In genomic region chr6:31082613-31083470, GRCm38 (mm10) we compare ENCODE assay signal across 10 mouse cellular contexts.
DNase-seq lines count a peak whose midpoint lies in the region; ATAC-seq and TF ChIP-seq lines count a peak whose summit lies in the region.
"Had no signal": no experiment of that assay in that cellular context is flagged by ENCODE, and none has a peak within 500 bp of the region (broad histone marks: within the 10 kb centered on the region; RNA-seq: fewer than 3 reads in every experiment).

No protein-coding gene starts in this region.

- 80% methylated on average over 10 of the region's 10 CpGs for WGBS in liver, embryonic 13.5 days (ENCODE audit: insufficient replicate concordance)
- 85% methylated on average over 10 of the region's 10 CpGs for WGBS in liver, embryonic 12.5 days (ENCODE audit: insufficient replicate concordance)
- WGBS in limb, embryonic 14.5 days = 60% methylated on average over 10 of the region's 10 CpGs
- 88% methylated on average over 10 of the region's 10 CpGs for WGBS in midbrain, embryonic 15.5 days
- 91% methylated on average over 10 of the region's 10 CpGs for WGBS in forebrain, embryonic 16.5 days

- DNase-seq in liver, embryonic 13.5 days = no peak
- peak; percentile 68 to 70 for DNase-seq in cerebellum, adult 18-20 months
- DNase-seq in gastrocnemius, postnatal 14 days = peak; percentile 57
- DNase-seq in limb, embryonic 14.5 days (ENCODE audit: low spot score) = no peak
- DNase-seq: kidney, postnatal 25 days had no signal

- H3K4me3 ChIP-seq in liver, embryonic 13.5 days (replicated peaks) = no peak overlapping the region
- no peak overlapping the region for H3K4me3 ChIP-seq in liver, embryonic 12.5 days
- H3K4me3 ChIP-seq in limb, embryonic 14.5 days (replicated peaks; ENCODE audit: low read length) = no peak overlapping the region
- no peak overlapping the region for H3K4me3 ChIP-seq in midbrain, embryonic 15.5 days
- no peak overlapping the region for H3K4me3 ChIP-seq in forebrain, embryonic 16.5 days (replicated peaks; ENCODE audit: low read length)
- H3K4me3 ChIP-seq: erythroblast, embryonic 14.5 days; limb, embryonic 13.5 days had no signal

- no peak overlapping the region for H3K4me2 ChIP-seq in liver, embryonic 13.5 days
- H3K4me2 ChIP-seq in liver, embryonic 12.5 days = no peak overlapping the region
- H3K4me2 ChIP-seq in limb, embryonic 14.5 days (replicated peaks; ENCODE audit: low read depth, low read length, severe bottlenecking) = no peak overlapping the region
- no peak overlapping the region for H3K4me2 ChIP-seq in midbrain, embryonic 15.5 days
- H3K4me2 ChIP-seq in forebrain, embryonic 16.5 days (ENCODE audit: low read length) = no peak overlapping the region
- H3K4me2 ChIP-seq: limb, embryonic 13.5 days had no signal

- TF ChIP-seq POLR2A in limb, embryonic 14.5 days (IDR thresholded peaks at IDR 0.05; ENCODE audit: borderline replicate concordance, extremely low read depth, insufficient read depth, insufficient read length) = no peak

- no peak overlapping the region for H3K9ac ChIP-seq in liver, embryonic 13.5 days
- no peak overlapping the region for H3K9ac ChIP-seq in liver, embryonic 12.5 days
- 0 out of 2 replicates have a peak overlapping the region, but pooled peaks have one; percentile 21 for H3K9ac ChIP-seq in limb, embryonic 14.5 days (ENCODE audit: low read depth, low read length, severe bottlenecking)
- no peak overlapping the region for H3K9ac ChIP-seq in midbrain, embryonic 15.5 days
- H3K9ac ChIP-seq in forebrain, embryonic 16.5 days (replicated peaks; ENCODE audit: low read depth, low read length) = no peak overlapping the region
- H3K9ac ChIP-seq: limb, embryonic 13.5 days had no signal

- H3K27me3 ChIP-seq in liver, embryonic 13.5 days = no peaks in the 10 kb centered on the region
- H3K27me3 ChIP-seq in liver, embryonic 12.5 days (replicated peaks) = no peaks in the 10 kb centered on the region
- H3K27me3 ChIP-seq in limb, embryonic 14.5 days (ENCODE audit: control insufficient read depth, insufficient read depth, low read length) = no peaks in the 10 kb centered on the region
- no peaks in the 10 kb centered on the region for H3K27me3 ChIP-seq in midbrain, embryonic 15.5 days (replicated peaks)
- H3K27me3 ChIP-seq in forebrain, embryonic 16.5 days (replicated peaks; ENCODE audit: control insufficient read depth, insufficient read depth, low read length) = no peaks in the 10 kb centered on the region

- 0 out of 2 replicates have a peak, but pooled peaks cover 3% of the 10 kb centered on the region for H3K36me3 ChIP-seq in liver, embryonic 13.5 days
- H3K36me3 ChIP-seq in liver, embryonic 12.5 days = peaks cover 17% of the 10 kb centered on the region
- no peaks in the 10 kb centered on the region for H3K36me3 ChIP-seq in limb, embryonic 14.5 days (ENCODE audit: control insufficient read depth, insufficient read depth, low read length)
- H3K36me3 ChIP-seq in midbrain, embryonic 15.5 days (replicated peaks) = no peaks in the 10 kb centered on the region
- H3K36me3 ChIP-seq in forebrain, embryonic 16.5 days (ENCODE audit: control insufficient read depth, insufficient read depth) = no peaks in the 10 kb centered on the region
- H3K36me3 ChIP-seq: limb, embryonic 13.5 days had no signal

- intact Hi-C loops in gastrocnemius, postnatal 14 days (cut with DNase I; ENCODE audit: low total_unique reads) = loop anchor here (5.0 kb wide), 1 partner anchor 79 kb away; no protein-coding TSS in a partner anchor

- peaks cover 66% of the 10 kb centered on the region for H3K4me1 ChIP-seq in liver, embryonic 13.5 days (replicated peaks)
- H3K4me1 ChIP-seq in liver, embryonic 12.5 days = peaks cover 68% of the 10 kb centered on the region
- H3K4me1 ChIP-seq in limb, embryonic 14.5 days (ENCODE audit: control insufficient read depth, insufficient read depth, low read length) = peaks cover 25% of the 10 kb centered on the region
- H3K4me1 ChIP-seq in midbrain, embryonic 15.5 days = no peaks in the 10 kb centered on the region; the same call in 1 of the 2 replicates
- H3K4me1 ChIP-seq in forebrain, embryonic 16.5 days (replicated peaks; ENCODE audit: control insufficient read depth, insufficient read depth, low read length) = peaks cover 20% of the 10 kb centered on the region

- 0 out of 2 replicates have a peak overlapping the region, but pooled peaks have one; percentile 9 for H3K27ac ChIP-seq in liver, embryonic 13.5 days
- no peak overlapping the region for H3K27ac ChIP-seq in liver, embryonic 12.5 days
- 0 out of 2 replicates have a peak overlapping the region, but pooled peaks have one; percentile 19 for H3K27ac ChIP-seq in limb, embryonic 14.5 days (replicated peaks; ENCODE audit: low read depth, low read length)
- no peak overlapping the region for H3K27ac ChIP-seq in midbrain, embryonic 15.5 days
- H3K27ac ChIP-seq in forebrain, embryonic 16.5 days (ENCODE audit: low read length) = no peak overlapping the region
- H3K27ac ChIP-seq: limb, embryonic 13.5 days had no signal

- no peak for ATAC-seq in liver, embryonic 13.5 days (ENCODE audit: low read depth)
- no peak for ATAC-seq in liver, embryonic 12.5 days
- no peak for ATAC-seq in limb, embryonic 14.5 days (ENCODE audit: low FRiP score, low read depth)
- ATAC-seq in midbrain, embryonic 15.5 days (replicated peaks) = no peak
- ATAC-seq in forebrain, embryonic 16.5 days = no peak

- no peaks in the 10 kb centered on the region for H3K9me3 ChIP-seq in liver, embryonic 13.5 days (replicated peaks)
- H3K9me3 ChIP-seq in liver, embryonic 12.5 days (replicated peaks) = no peaks in the 10 kb centered on the region
- no peaks in the 10 kb centered on the region for H3K9me3 ChIP-seq in limb, embryonic 14.5 days (ENCODE audit: control insufficient read depth, low read length)
- no peaks in the 10 kb centered on the region for H3K9me3 ChIP-seq in midbrain, embryonic 15.5 days
- no peaks in the 10 kb centered on the region for H3K9me3 ChIP-seq in forebrain, embryonic 16.5 days (ENCODE audit: control insufficient read depth, low read length)
- H3K9me3 ChIP-seq: limb, embryonic 13.5 days had no signal

Comparison
In these comparisons a context has a peak if more than half of its experiments do, and no peak if none do; other contexts are left out.
1. H3K27ac ChIP-seq: peak in liver, embryonic 13.5 days (single experiment) and limb, embryonic 14.5 days (single experiment); none in liver, embryonic 12.5 days (single experiment), midbrain, embryonic 15.5 days (single experiment) and forebrain, embryonic 16.5 days (single experiment).
2. DNase-seq: peak in cerebellum, adult 18-20 months (2 of 2) and gastrocnemius, postnatal 14 days (single experiment); none in liver, embryonic 13.5 days (single experiment) and limb, embryonic 14.5 days (single experiment).